Mouse (Mus musculus): ENCODE measurements at regions not wholly inside any gene's neighbourhood (a gene's known extent, or its start where the extent isn't known, plus 50 kb on each side); places are given as distances from the start of the nearest gene placed in this dataset.
"Not testable (repeated sequence)": the region's sequence is repeated elsewhere in the genome, so short reads cannot be mapped to it uniquely, and the experiment has no call there.

DNA sequence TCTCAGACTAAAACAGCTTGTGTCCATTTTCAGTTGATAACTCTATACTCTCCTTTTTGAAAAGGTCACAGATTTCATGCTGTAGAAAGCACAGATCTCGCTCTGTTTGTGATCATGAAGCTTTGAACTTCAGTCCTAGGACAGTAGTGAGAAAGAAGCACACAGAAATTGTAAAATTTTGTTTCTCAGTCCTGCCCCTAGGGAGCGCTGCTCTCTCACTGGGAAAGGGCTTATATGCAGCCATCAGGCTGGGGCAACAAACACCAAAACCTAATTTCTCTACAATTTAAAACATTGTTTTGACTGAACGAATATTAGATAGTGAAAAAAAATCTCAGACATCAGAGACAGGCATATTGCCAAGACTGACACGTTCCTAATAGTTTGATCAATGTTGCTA lies 534.7 kb upstream of the Olfr1507 start:
- not testable (repeated sequence) for DNase-seq (ENCODE audit: low read depth, low spot score)

DNA sequence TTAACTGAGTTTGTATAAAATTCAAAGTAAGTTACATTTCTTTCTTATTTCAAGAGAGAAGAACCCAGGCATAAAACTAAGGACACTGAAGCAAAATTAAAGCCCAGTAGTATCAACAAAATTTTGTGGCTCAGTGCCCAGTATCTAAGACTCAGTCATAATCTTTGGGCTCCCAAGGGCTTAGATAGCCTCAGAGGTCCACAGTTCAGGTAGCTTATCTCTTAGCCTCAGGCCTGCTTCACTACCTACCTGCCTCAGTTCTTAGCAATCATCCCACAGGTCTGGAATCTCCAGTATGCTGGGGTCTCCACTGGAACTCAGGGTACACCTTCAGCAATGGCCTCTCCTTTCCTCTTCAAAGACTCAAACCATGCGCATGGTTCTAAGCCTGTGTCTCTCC lies 531.4 kb upstream of the Olfr1507 start:
- DNase-seq (ENCODE audit: low read depth, low spot score) = not testable (repeated sequence)

DNA sequence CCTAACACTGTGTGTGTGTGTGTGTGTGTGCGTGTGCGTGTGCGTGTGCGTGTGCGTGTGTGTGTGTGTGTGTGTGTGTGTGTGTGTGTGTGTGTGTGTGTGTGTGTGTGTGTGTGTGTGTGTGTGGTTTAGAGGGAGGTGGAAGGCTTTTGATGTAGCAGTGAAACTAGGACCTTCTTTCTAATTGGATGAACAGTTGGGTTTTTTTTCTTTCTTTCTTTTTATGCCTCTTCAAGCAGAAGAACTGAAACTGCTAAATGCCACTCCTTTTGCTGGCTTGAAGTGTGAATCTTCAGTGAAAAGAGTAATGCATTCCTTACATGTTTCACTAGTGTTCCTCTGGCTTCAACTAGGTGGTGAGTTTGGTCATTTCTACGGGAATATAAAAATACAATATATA lies 524.6 kb upstream of the Olfr1507 start:
- not testable (repeated sequence) for DNase-seq (ENCODE audit: low read depth, low spot score)

DNA sequence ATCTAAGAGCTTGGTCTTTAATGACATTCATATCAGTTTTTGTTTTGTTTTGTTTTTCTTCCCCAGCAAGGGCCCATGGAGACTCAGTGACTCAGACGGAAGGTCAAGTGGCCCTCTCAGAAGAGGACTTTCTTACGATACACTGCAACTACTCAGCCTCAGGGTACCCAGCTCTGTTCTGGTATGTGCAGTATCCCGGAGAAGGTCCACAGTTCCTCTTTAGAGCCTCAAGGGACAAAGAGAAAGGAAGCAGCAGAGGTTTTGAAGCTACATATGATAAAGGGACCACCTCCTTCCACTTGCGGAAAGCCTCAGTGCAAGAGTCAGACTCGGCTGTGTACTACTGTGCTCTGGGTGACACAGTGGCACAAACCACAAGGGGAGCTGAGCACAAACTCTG lies 512.2 kb upstream of the Olfr1507 start:
- DNase-seq (ENCODE audit: low read depth, low spot score) = not testable (repeated sequence)

DNA sequence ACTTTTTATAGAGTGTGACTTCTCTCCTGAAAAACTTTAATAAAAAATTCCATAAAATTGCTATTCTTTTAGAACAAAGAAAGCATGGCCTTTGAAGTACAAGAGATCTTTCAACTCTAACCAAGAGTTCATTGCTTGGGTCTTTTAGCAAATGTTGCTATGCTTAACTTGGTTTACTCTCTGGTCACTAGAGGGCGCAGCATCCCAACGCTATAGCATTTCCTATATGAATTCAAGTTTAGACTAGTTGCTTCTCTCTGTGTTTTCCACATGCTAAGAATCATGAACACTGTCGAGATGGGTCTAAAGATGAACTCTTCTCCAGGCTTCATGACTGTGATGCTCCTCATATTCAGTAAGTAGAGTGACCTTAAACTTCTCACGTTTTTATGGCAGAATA lies 511.8 kb upstream of the Olfr1507 start:
- not testable (repeated sequence) for DNase-seq (ENCODE audit: low read depth, low spot score)

DNA sequence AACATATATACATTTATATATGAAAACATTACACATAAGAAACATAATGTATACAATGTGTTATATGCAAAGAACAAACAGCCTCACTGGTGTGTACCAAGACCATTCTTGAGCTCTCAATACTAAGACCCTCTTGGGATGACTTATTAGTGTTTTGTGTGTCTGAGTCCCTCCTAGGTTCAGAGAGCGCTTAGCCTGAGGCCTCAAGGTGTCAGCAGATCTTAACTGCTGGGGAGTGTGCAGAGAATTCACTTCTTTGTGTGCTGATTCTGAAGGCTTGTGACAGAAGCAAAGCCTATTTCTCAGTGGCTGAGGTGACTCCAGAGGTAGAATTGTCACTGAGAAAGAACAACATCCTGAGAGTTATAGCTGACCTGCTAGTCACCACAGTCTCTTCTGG lies 505.7 kb upstream of the Olfr1507 start:
- DNase-seq (ENCODE audit: low read depth, low spot score) = not testable (repeated sequence)

DNA sequence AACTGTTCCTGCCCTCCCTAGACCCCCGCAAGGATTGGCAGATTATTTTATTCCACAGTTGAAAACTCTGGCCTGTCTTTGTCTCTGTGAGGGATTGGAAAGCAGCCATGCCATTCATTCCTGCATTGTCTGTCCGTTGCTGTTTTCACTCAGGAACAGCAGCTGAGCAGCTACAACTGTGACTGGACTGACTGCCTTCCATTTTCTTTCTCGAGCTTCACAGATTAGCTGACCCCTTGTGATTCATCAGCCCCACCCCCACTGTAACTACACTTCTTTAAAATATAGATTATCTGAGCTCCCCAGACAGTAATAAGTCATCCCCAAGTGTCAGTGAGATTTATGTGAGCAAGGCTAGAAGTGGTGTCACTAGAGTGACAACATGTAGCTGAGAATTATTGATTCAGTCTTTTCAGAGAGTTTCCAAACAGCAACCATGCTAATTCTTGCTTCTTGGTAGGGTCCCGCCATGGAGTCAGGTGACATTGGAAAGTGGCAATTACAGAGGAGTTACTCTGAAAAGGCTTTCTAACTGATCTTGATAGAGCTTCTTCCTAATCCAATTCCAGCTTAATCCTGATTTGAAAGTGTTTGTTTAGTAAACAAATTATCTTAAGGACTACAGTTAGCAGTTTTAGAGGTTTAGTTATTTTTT lies 496.7 kb upstream of the Olfr1507 start:
- not testable (repeated sequence) for DNase-seq (ENCODE audit: low read depth, low spot score)

DNA sequence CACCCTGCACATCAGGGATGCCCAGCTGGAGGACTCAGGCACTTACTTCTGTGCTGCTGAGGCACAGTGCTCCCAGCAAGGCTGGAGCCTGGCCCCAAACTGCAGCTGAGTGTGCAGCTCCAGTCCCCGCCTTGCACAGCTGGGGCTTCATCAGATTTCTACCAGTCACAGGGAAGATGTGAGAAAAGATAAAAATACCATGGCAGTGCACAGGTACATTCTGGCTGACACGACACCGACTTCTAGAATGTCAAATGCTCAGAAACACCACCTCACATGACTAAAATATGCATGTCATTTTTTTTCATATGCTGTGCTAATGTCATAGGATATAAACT lies 495.7 kb upstream of the Olfr1507 start:
- not testable (repeated sequence) for DNase-seq (ENCODE audit: low read depth, low spot score)

DNA sequence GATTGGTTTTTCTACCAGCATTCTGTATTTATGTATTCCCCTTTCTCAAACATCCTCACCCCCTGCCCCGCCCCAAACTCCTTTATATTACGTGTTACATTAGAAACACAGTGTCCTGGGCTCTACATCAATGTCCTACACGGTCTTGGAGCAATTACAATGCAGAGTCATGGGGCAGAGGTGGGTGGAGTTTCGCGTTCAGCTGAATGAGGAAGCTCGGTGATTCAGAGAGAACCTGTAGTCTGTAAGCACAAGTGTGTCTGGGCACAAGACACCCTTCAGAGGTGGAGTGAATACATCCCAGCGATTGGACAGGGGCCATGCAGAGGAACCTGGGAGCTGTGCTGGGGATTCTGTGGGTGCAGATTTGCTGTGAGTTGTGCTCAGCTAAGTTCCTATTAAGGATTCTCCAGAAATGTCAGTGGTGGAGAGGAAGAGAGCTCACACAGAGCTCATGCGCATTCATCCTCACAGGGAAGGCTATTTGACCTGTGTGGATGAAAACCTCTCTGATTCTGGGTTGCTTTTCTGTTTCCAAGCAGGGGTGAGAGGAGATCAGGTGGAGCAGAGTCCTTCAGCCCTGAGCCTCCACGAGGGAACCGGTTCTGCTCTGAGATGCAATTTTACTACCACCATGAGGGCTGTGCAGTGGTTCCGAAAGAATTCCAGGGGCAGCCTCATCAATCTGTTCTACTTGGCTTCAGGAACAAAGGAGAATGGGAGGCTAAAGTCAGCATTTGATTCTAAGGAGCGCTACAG lies 495.2 kb upstream of the Olfr1507 start:
- not testable (repeated sequence) for DNase-seq (ENCODE audit: low read depth, low spot score)

DNA sequence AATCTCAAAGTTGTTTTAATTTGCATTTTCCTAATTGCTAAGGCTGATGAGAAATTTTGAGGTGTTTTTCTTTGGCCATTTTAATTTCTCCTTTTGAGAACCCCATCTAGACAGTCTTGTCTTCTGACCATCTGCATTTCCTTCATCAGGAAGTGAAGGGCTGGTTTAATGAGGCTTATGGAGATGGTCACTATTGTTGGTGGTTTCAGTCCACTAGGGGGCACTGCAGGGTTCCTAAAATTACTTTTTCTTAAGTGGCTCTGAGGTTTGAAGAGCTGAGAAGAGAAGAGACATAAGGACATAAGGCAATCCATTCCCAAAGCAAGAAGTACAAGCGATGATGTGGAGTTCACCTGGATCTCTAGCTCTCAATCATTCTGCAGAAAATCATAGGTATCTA lies 494.4 kb upstream of the Olfr1507 start:
- not testable (repeated sequence) for DNase-seq (ENCODE audit: low read depth, low spot score)

DNA sequence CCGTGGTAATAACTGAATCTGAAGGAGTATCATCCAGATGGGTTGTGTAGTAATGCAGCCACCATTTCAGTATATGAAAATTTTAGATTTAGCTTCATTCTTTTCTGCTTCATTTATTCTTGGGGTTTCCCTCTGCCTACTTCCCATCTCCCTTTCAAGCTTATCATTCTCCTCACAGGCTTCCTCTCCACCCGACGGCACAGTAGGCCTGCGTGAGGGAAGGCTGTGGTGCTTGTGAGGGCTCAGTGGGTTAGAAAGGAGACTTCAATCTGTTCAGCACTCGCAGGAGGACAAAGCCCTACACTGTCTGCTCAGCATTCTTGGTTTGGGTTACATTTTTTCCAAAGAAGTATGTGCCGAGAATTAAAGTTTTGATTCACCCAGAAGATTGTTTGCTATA lies 493.0 kb upstream of the Olfr1507 start:
- not testable (repeated sequence) for DNase-seq (ENCODE audit: low read depth, low spot score)

DNA sequence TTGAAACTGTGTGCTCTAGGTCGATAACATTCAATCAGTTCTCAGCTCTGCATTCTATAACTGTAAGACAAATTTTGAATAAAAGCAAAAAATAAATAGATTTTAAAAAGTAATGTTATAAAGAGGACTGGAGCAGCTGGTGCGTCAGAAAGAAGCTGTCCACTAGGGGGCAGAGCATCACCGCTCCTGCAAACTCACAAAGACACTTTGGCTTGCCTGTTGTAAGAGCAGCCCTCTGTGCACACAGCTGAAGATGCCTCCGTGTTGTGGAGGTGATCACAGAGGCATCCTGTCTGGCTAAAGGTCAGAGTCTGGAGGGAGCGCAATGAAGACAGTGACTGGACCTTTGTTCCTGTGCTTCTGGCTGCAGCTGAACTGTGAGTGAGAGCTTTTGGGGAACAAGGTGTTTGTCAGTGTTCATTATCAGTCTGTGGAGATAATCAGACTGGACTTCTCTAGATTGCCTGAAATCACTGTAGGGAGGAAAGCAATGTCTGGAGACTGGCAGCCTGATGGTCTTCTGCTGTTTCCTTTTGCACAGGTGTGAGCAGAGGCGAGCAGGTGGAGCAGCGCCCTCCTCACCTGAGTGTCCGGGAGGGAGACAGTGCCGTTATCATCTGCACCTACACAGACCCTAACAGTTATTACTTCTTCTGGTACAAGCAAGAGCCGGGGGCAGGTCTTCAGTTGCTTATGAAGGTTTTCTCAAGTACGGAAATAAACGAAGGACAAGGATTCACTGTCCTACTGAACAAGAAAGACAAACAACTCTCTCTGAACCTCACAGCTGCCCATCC lies 476.9 kb upstream of the Olfr1507 start:
- not testable (repeated sequence) for DNase-seq (ENCODE audit: low read depth, low spot score)

DNA sequence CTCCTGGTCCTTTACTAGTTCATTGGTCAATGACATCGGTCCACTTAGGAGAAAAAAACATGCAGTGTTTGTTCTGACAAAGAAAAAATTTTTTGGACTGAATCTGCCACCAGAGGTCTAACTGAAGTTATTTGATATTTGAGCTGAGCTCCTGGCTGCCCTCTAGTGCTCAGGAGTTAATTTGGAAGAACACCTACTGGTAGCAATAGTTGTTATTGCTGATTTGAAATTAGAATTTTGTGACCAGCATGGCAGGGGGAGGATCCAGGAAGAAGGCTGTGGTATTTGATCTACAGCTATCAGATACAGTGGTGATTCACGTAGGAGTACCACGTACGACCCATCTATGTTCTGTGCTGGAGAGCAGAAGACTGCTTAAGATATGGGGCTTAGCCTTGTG lies 466.6 kb upstream of the Olfr1507 start:
- DNase-seq (ENCODE audit: low read depth, low spot score) = not testable (repeated sequence)

DNA sequence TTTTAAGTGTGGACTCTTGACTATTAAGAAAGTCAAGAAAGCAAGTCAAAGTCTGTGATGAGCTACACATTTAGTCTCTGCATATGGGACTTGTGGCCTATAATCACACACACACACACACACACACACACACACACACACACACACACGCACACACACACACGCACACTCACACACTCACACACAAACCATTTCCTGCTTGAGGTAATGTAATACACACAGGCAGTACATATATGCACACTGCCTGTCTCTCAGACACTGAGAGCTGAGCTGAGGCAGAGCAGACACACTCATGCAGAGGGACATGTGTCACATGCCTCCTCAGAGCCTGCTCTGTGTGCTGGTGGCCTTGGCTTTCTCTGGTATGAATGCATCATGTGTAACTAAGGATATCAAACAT lies 461.0 kb upstream of the Olfr1507 start:
- not testable (repeated sequence) for DNase-seq (ENCODE audit: low read depth, low spot score)

DNA sequence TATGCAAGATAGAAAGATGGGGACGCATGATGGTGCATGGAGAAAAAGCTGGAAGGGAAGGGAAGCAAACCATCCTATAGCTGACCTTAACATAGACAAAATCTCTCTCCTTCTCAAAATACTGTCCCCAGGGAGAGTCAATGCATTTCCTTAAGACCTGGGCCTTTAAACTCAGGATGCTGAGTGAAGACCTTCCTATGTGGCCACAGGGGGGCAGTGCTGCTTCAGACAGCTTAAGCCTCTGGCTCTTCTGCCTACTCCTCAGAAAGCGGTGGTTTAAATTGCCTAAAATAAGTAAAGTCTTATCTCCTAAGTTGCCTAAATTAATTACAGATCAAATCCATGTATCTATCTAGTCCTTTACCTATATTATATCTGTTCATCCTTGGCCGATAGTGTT lies 449.4 kb upstream of the Olfr1507 start:
- not testable (repeated sequence) for DNase-seq (ENCODE audit: low read depth, low spot score)

DNA sequence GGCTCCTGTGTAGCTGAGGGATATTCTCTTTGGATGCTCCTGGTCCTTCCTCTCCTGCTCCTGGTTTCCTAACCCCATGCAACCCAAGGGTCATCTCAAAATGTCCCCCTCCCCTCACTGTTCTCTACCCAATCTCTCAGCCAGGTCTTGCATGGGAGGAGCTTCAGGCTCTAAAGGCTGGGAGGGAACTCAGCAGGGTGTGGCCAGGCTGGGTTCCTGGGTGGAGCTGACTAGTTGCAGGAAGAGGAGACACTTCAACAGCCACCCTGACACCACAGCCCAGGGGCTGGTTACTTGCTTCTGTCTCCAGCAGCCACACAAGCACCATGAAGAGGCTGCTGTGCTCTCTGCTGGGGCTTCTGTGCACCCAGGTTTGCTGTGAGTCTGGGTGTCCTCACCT lies 446.9 kb upstream of the Olfr1507 start:
- DNase-seq (ENCODE audit: low read depth, low spot score) = not testable (repeated sequence)

DNA sequence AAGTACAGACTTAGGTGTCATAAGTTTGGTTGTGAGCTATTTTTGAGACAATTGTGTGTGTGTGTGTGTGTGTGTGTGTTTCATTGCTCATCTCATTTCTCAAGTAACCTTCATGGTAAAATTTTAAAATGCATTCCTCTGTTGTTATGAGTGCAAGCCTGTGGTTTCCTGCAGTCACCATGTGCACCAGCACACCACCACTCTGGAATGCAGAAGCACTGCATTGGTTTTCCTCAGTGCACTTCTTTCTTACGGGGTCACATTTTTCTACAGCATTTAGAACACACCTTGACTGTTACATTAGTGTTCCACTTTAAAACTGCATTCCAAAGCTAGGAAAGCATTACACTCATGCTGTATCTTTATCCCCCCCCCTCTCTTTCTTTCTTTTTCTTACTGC lies 446.2 kb upstream of the Olfr1507 start:
- not testable (repeated sequence) for DNase-seq (ENCODE audit: low read depth, low spot score)

DNA sequence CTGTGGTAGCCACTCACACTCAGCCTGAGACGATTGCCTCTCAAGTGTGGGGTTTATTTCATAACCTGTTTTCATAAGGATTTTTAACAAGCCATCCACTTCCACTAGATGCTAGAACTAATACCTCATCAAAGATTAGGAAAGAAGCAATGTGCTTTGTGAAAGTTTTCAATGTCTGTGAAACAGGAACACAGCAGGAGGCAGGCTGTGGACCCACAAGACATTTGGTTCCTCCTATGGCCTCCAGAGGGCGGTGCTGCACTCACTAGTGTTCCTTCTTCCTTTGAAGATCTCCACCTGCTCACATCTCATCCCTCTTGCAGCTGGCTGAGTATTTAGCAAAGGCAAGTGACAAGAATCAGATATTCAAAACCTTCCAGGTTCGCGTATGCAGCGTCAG lies 424.6 kb upstream of the Olfr1507 start:
- not testable (repeated sequence) for DNase-seq (ENCODE audit: low read depth, low spot score)

DNA sequence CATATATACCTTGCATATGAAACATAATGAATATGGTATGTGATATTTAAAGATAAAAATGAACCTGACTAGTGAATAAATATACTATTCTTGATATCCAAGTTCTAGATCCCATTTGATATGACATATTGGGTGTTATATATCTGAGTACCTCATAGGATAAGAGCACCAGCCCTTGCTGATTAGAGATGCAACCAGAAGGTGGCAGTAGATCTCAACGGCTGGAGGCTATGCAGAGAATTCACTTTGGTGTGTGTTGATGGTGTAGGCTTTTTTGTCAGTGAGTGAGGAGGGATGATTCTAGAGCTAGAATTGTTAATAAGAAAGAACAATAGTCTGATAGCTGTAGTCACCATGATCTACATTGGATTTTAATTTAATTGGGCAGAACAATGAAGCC lies 418.3 kb upstream of the Olfr1507 start:
- DNase-seq (ENCODE audit: low read depth, low spot score) = not testable (repeated sequence)

DNA sequence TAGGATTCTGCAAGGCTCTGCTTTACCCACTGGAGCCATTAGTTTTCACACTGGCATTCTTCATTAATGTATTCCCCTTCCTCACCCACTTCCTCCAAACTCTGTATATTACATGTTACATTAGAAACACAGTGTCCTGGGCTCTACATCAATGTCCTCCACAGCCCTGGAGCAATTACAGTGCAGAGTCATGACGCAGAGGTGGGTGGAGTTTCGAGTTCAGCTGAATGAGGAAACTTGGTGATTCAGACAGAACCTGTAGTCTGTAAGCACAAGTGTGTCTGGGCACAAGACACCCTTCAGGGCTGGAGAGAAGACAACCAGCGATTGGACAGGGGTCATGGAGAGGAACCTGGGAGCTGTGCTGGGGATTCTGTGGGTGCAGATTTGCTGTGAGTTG lies 404.1 kb upstream of the Olfr1507 start:
- DNase-seq (ENCODE audit: low read depth, low spot score) = not testable (repeated sequence)

DNA sequence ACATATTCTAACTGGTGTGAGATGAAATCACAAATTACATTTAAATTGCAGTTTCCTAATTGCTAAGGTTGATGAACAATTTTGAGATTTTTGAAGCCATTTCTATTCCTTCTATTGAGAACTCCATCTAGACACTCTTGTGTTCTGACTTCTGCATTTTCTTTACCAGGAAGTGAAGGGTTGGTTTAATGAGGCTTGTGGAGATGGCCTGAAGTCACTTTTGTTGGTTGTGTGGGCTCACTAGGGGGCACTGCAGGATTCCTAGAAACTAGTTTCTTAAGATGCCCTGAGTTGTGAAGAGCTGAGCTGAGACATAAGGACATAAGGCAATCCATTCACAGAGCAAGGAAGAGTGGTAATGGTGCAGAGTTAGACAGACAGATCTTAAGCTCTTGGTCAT lies 402.8 kb upstream of the Olfr1507 start:
- DNase-seq (ENCODE audit: low read depth, low spot score) = not testable (repeated sequence)

DNA sequence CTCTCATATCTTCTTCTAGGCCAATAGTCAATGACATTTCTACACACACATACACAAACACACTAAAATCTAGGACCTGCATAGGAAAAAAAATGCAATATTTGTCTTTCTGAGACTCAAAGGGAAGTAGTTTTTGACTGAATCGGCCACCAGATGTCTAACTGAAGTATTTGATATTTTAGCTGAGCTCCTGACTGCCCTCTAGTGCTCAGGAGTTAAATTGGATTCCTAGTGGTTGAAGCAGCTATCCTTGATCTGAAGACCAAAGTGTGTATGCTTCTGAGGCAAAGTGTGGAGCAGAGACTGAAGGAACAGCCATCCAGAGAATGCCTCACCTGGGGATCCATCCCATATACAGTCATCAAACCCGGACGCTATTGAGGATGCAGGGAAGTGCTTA lies 384.4 kb upstream of the Olfr1507 start:
- not testable (repeated sequence) for DNase-seq (ENCODE audit: low read depth, low spot score)
